In genomic region chr19:40544856-40545255, GRCm38 (mm10) we compare ENCODE assay signal across 9 mouse cellular contexts. TPM values are rescaled to one million over a fixed set of nuclear protein-coding genes. Genes with fewer than 3 reads are reported as not detected.
A peak's percentile ranks its signal among the peaks of the same experiment; 100 is the strongest.
DNase-seq lines count a peak whose midpoint lies in the region; ATAC-seq lines count a peak whose summit lies in the region.
"Had no signal": no experiment of that assay in that cellular context is flagged by ENCODE, and none has a peak within 500 bp of the region (broad histone marks: within the 10 kb centered on the region; RNA-seq: fewer than 3 reads in every experiment).

No protein-coding gene starts in this region.

- WGBS in kidney, embryonic 14.5 days: 7% methylated on average over 3 of the region's 3 CpGs
- WGBS in liver, embryonic 12.5 days (ENCODE audit: insufficient replicate concordance): 6% methylated on average over 3 of the region's 3 CpGs
- 4% methylated on average over 3 of the region's 3 CpGs for WGBS in neural tube, embryonic 12.5 days

- no peaks in the 10 kb centered on the region; the same call in 1 of the 2 replicates for H3K36me3 ChIP-seq in kidney, embryonic 14.5 days (ENCODE audit: control insufficient read depth, insufficient read depth, low read length)
- H3K36me3 ChIP-seq in liver, embryonic 12.5 days: peaks cover 3% of the 10 kb centered on the region; the same call in 1 of the 2 replicates
- peaks cover 5% of the 10 kb centered on the region for H3K36me3 ChIP-seq in neural tube, embryonic 12.5 days
- H3K36me3 ChIP-seq: stomach, embryonic 15.5 days had no signal

- no peak overlapping the region for H3K27ac ChIP-seq in kidney, embryonic 14.5 days (ENCODE audit: low read depth, low read length)
- H3K27ac ChIP-seq in liver, embryonic 12.5 days: no peak overlapping the region
- no peak overlapping the region for H3K27ac ChIP-seq in neural tube, embryonic 12.5 days
- H3K27ac ChIP-seq: stomach, embryonic 15.5 days had no signal

- ATAC-seq in kidney, embryonic 14.5 days (ENCODE audit: low FRiP score, low TSS enrichment): 0 out of 2 replicates have a peak, but pooled peaks have one; percentile 48
- ATAC-seq in liver, embryonic 12.5 days: peak; percentile 62
- ATAC-seq in neural tube, embryonic 12.5 days (ENCODE audit: low FRiP score, low read depth): peak; percentile 66; the same call in 1 of the 2 replicates

- 0 out of 2 replicates have a peak, but pooled peaks cover 3% of the 10 kb centered on the region for H3K4me1 ChIP-seq in kidney, embryonic 14.5 days (ENCODE audit: control insufficient read depth, insufficient read depth, low read length)
- H3K4me1 ChIP-seq in liver, embryonic 12.5 days: peaks cover 6% of the 10 kb centered on the region
- H3K4me1 ChIP-seq in neural tube, embryonic 12.5 days: no peaks in the 10 kb centered on the region
- H3K4me1 ChIP-seq: stomach, embryonic 15.5 days had no signal

- H3K4me2 ChIP-seq in kidney, embryonic 14.5 days (replicated peaks; ENCODE audit: low read depth, low read length): no peak overlapping the region
- no peak overlapping the region for H3K4me2 ChIP-seq in liver, embryonic 12.5 days
- no peak overlapping the region for H3K4me2 ChIP-seq in neural tube, embryonic 12.5 days (replicated peaks)
- H3K4me2 ChIP-seq: stomach, embryonic 15.5 days had no signal

- H3K9ac ChIP-seq in kidney, embryonic 14.5 days (ENCODE audit: low read depth, low read length): no peak overlapping the region
- H3K9ac ChIP-seq in liver, embryonic 12.5 days: no peak overlapping the region
- H3K9ac ChIP-seq in neural tube, embryonic 12.5 days: no peak overlapping the region
- H3K9ac ChIP-seq: stomach, embryonic 15.5 days had no signal

- no peak overlapping the region for H3K4me3 ChIP-seq in kidney, embryonic 14.5 days (ENCODE audit: low read length)
- H3K4me3 ChIP-seq in liver, embryonic 12.5 days: no peak overlapping the region
- no peak overlapping the region for H3K4me3 ChIP-seq in neural tube, embryonic 12.5 days
- H3K4me3 ChIP-seq: stomach, embryonic 15.5 days had no signal

- H3K9me3 ChIP-seq in kidney, embryonic 14.5 days (ENCODE audit: control insufficient read depth, low read length): no peaks in the 10 kb centered on the region
- H3K9me3 ChIP-seq in liver, embryonic 12.5 days (replicated peaks): no peaks in the 10 kb centered on the region
- no peaks in the 10 kb centered on the region for H3K9me3 ChIP-seq in neural tube, embryonic 12.5 days
- H3K9me3 ChIP-seq: stomach, embryonic 15.5 days had no signal

- peak; percentile 63 for DNase-seq in A20 (ENCODE audit: low read depth, low spot score)
- peak; percentile 45 for DNase-seq in Muller cell, postnatal 12 days (ENCODE audit: inconsistent ontology term)
- peak; percentile 45 for DNase-seq in cerebellum, adult 9-11 months
- peak; percentile 58 to 73 for DNase-seq in frontal cortex, postnatal 36 days (ENCODE audit: low spot score in 2 of 2)
- peak; percentile 62 for DNase-seq in thymus, postnatal 14 days

- H3K27me3 ChIP-seq in kidney, embryonic 14.5 days (ENCODE audit: control insufficient read depth, insufficient read depth, low read length): no peaks in the 10 kb centered on the region
- H3K27me3 ChIP-seq in liver, embryonic 12.5 days (replicated peaks): peaks cover 5% of the 10 kb centered on the region; the same call in 1 of the 2 replicates
- no peaks in the 10 kb centered on the region for H3K27me3 ChIP-seq in neural tube, embryonic 12.5 days (replicated peaks)
- H3K27me3 ChIP-seq: stomach, embryonic 15.5 days had no signal

RNA-seq across cellular contexts. Expression of gene Sorbs1, which starts 31.3 kb away (rescaled TPM):
- 39.3 and 49.5 TPM in 2 replicates for polyA plus RNA-seq in kidney, embryonic 14.5 days (2014; fragmentation: Nextera tagmentation; extraction: Ambion mirVana)
- 34.3 and 35.1 TPM in 2 replicates for polyA plus RNA-seq in liver, embryonic 12.5 days (2016; fragmentation: Nextera tagmentation; extraction: Ambion mirVana)
- polyA plus RNA-seq in neural tube, embryonic 12.5 days (2016; fragmentation: Nextera tagmentation; extraction: Ambion mirVana): 95.6 and 107 TPM in 2 replicates

RNA-seq across cellular contexts. Expression of gene Aldh18a1, which starts 43.4 kb away (rescaled TPM):
- 29.3 and 51.6 TPM in 2 replicates for polyA plus RNA-seq in kidney, embryonic 14.5 days (2014; fragmentation: Nextera tagmentation; extraction: Ambion mirVana)
- 67.4 and 68.8 TPM in 2 replicates for polyA plus RNA-seq in liver, embryonic 12.5 days (2016; fragmentation: Nextera tagmentation; extraction: Ambion mirVana)
- 76.2 and 77.5 TPM in 2 replicates for polyA plus RNA-seq in neural tube, embryonic 12.5 days (2016; fragmentation: Nextera tagmentation; extraction: Ambion mirVana)
